ENCODE assay signal across 30 mouse cellular contexts in genomic region chr4:107772122-107772825, GRCm38 (mm10). TPM values are rescaled to one million over a fixed set of nuclear protein-coding genes. Genes with fewer than 3 reads are reported as not detected.
DNase-seq lines count a peak whose midpoint lies in the region; ATAC-seq and TF ChIP-seq lines count a peak whose summit lies in the region.
"Had no signal": no experiment of that assay in that cellular context is flagged by ENCODE, and none has a peak within 500 bp of the region (broad histone marks: within the 10 kb centered on the region; RNA-seq: fewer than 3 reads in every experiment).

No protein-coding gene starts in this region.

- H3K4me2 ChIP-seq in hindbrain, embryonic 13.5 days: no peak overlapping the region
- no peak overlapping the region for H3K4me2 ChIP-seq in hindbrain, postnatal 0 days (ENCODE audit: low read depth, low read length)
- no peak overlapping the region for H3K4me2 ChIP-seq in forebrain, embryonic 16.5 days (ENCODE audit: low read length)
- H3K4me2 ChIP-seq: embryonic facial prominence, embryonic 15.5 days; heart, embryonic 12.5 days; liver, embryonic 12.5 days; midbrain, embryonic 15.5 days; neural tube, embryonic 12.5 days; stomach, embryonic 15.5 days had no signal

- 43% methylated on average over 16 of the region's 16 CpGs for WGBS in hindbrain, embryonic 13.5 days
- WGBS in hindbrain, postnatal 0 days: 53% methylated on average over 16 of the region's 16 CpGs
- 62% methylated on average over 16 of the region's 16 CpGs for WGBS in forebrain, embryonic 16.5 days

- H3K9me3 ChIP-seq in hindbrain, embryonic 13.5 days: no peaks in the 10 kb centered on the region
- H3K9me3 ChIP-seq in hindbrain, postnatal 0 days (ENCODE audit: low read length): no peaks in the 10 kb centered on the region
- 0 out of 2 replicates have a peak, but pooled peaks cover 3% of the 10 kb centered on the region for H3K9me3 ChIP-seq in forebrain, embryonic 16.5 days (ENCODE audit: control insufficient read depth, low read length)
- H3K9me3 ChIP-seq: embryonic facial prominence, embryonic 10.5 days; embryonic facial prominence, embryonic 15.5 days; midbrain, embryonic 15.5 days; neural tube, embryonic 12.5 days; stomach, embryonic 15.5 days had no signal

- no peak for ATAC-seq in hindbrain, embryonic 13.5 days (ENCODE audit: low FRiP score)
- ATAC-seq in hindbrain, postnatal 0 days: no peak
- peak; percentile 41 for ATAC-seq in forebrain, embryonic 16.5 days
- ATAC-seq: intestine, postnatal 0 days; liver, embryonic 12.5 days; liver, postnatal 0 days; lung, postnatal 0 days; midbrain, embryonic 15.5 days; Patski had no signal

- no peaks in the 10 kb centered on the region for H3K36me3 ChIP-seq in hindbrain, embryonic 13.5 days
- no peaks in the 10 kb centered on the region for H3K36me3 ChIP-seq in hindbrain, postnatal 0 days (ENCODE audit: insufficient read depth, low read length)
- H3K36me3 ChIP-seq in forebrain, embryonic 16.5 days (ENCODE audit: control insufficient read depth, insufficient read depth): no peaks in the 10 kb centered on the region
- H3K36me3 ChIP-seq: embryonic facial prominence, embryonic 10.5 days; embryonic facial prominence, embryonic 15.5 days; heart, embryonic 12.5 days; liver, embryonic 12.5 days; midbrain, embryonic 15.5 days; neural tube, embryonic 12.5 days; stomach, embryonic 15.5 days had no signal

- peaks cover 26% of the 10 kb centered on the region for H3K27me3 ChIP-seq in hindbrain, embryonic 13.5 days
- H3K27me3 ChIP-seq in hindbrain, postnatal 0 days (ENCODE audit: insufficient read depth, low read length): no peaks in the 10 kb centered on the region
- no peaks in the 10 kb centered on the region for H3K27me3 ChIP-seq in forebrain, embryonic 16.5 days (replicated peaks; ENCODE audit: control insufficient read depth, insufficient read depth, low read length)
- H3K27me3 ChIP-seq: embryonic facial prominence, embryonic 15.5 days; midbrain, embryonic 15.5 days; neural tube, embryonic 12.5 days; Patski; stomach, embryonic 15.5 days had no signal

- peak overlapping the region; percentile 14 for H3K27ac ChIP-seq in hindbrain, embryonic 13.5 days
- no peak overlapping the region for H3K27ac ChIP-seq in hindbrain, postnatal 0 days
- H3K27ac ChIP-seq in forebrain, embryonic 16.5 days (ENCODE audit: low read length): peak overlapping the region; percentile 39
- H3K27ac ChIP-seq: embryonic facial prominence, embryonic 10.5 days; embryonic facial prominence, embryonic 15.5 days; gastrocnemius, adult 2 months; heart, adult 2 months; liver, embryonic 12.5 days; midbrain, embryonic 15.5 days; neural tube, embryonic 12.5 days; stomach, embryonic 15.5 days had no signal

- H3K4me3 ChIP-seq in hindbrain, embryonic 13.5 days: no peak overlapping the region
- H3K4me3 ChIP-seq in hindbrain, postnatal 0 days (ENCODE audit: low read length): no peak overlapping the region
- H3K4me3 ChIP-seq in forebrain, embryonic 16.5 days (replicated peaks; ENCODE audit: low read length): no peak overlapping the region
- H3K4me3 ChIP-seq: embryonic facial prominence, embryonic 10.5 days; embryonic facial prominence, embryonic 15.5 days; gastrocnemius, adult 2 months; heart, adult 2 months; heart, embryonic 12.5 days; liver, embryonic 12.5 days; midbrain, embryonic 15.5 days; neural tube, embryonic 12.5 days; stomach, embryonic 15.5 days had no signal

- peak; percentile 31 for DNase-seq in embryo, embryonic 10.5 days (ENCODE audit: low spot score)
- DNase-seq in embryo, embryonic 10 days (ENCODE audit: low spot score): no peak
- DNase-seq in hindbrain, postnatal 0 days (ENCODE audit: low spot score): no peak
- peak; percentile 79 for DNase-seq in brain, embryonic 14.5 days (ENCODE audit: low read depth)
- DNase-seq in right cerebral cortex, postnatal 14 days: no peak
- no peak for DNase-seq in left cerebral cortex, postnatal 14 days (ENCODE audit: low spot score in 2 of 2)
- DNase-seq: adrenal gland, postnatal 14 days; cerebellum, adult 11-12 months; cerebellum, adult 9-11 months; gastrocnemius, adult 2 months; gastrocnemius, postnatal 36 days; heart, adult 2 months; heart, postnatal 4 days; kidney, postnatal 36 days; left cerebral cortex, postnatal 4 days; liver, postnatal 0 days; lung, postnatal 4 days; thymus, postnatal 14 days had no signal

- peaks cover 41% of the 10 kb centered on the region for H3K4me1 ChIP-seq in hindbrain, embryonic 13.5 days (replicated peaks)
- H3K4me1 ChIP-seq in hindbrain, postnatal 0 days (ENCODE audit: insufficient read depth, low read length): 0 out of 2 replicates have a peak, but pooled peaks cover 11% of the 10 kb centered on the region
- peaks cover 14% of the 10 kb centered on the region for H3K4me1 ChIP-seq in forebrain, embryonic 16.5 days (replicated peaks; ENCODE audit: control insufficient read depth, insufficient read depth, low read length)
- H3K4me1 ChIP-seq: embryonic facial prominence, embryonic 15.5 days had no signal

- H3K9ac ChIP-seq in hindbrain, embryonic 13.5 days: no peak overlapping the region
- no peak overlapping the region for H3K9ac ChIP-seq in hindbrain, postnatal 0 days (replicated peaks; ENCODE audit: low read length)
- H3K9ac ChIP-seq in forebrain, embryonic 16.5 days (replicated peaks; ENCODE audit: low read depth, low read length): no peak overlapping the region
- H3K9ac ChIP-seq: embryonic facial prominence, embryonic 15.5 days; heart, embryonic 12.5 days; liver, embryonic 12.5 days; liver, postnatal 0 days; midbrain, embryonic 15.5 days; neural tube, embryonic 12.5 days; stomach, embryonic 15.5 days had no signal

- intact Hi-C loops in left cerebral cortex, postnatal 14 days (cut with DNase I): no loop called here

- no peak for TF ChIP-seq POLR2A in brain, embryonic 14.5 days (IDR thresholded peaks at IDR 0.05; ENCODE audit: borderline replicate concordance, extremely low read depth, insufficient read depth, insufficient read length, poor library complexity, severe bottlenecking)

- no peak for TF ChIP-seq CTCF in hindbrain, postnatal 0 days (IDR thresholded peaks at IDR 0.05; ENCODE audit: low read depth)
- no peak for TF ChIP-seq CTCF in brain, embryonic 14.5 days (IDR thresholded peaks at IDR 0.05; ENCODE audit: borderline replicate concordance, extremely low read depth, insufficient read depth, insufficient read length)

RNA-seq across cellular contexts. Expression of gene Lrp8, which starts 29.8 kb away (rescaled TPM):
- polyA plus RNA-seq in hindbrain, embryonic 13.5 days (2015; fragmentation: Nextera tagmentation; extraction: Ambion mirVana): 38.4 and 41.7 TPM in 2 replicates
- 62.2 and 65.9 TPM in 2 replicates for total RNA-seq in hindbrain, postnatal 0 days (2014; rRNA removed)
- 33.9 and 34.5 TPM in 2 replicates for polyA plus RNA-seq in hindbrain, postnatal 0 days (2015; fragmentation: Nextera tagmentation; extraction: Ambion mirVana)
- polyA plus RNA-seq in brain, embryonic 14.5 days (2012; rRNA removed): 129 and 146 TPM in 2 replicates
- 70.4 and 71.8 TPM in 2 replicates for polyA plus RNA-seq in forebrain, embryonic 16.5 days (2015; fragmentation: Nextera tagmentation; extraction: Ambion mirVana)
- 100 to 1,000 TPM; 123 to 136 TPM for total RNA-seq in left cerebral cortex, postnatal 14 days (2021)

Comparison
In these comparisons a context has a peak if more than half of its experiments do, and no peak if none do; other contexts are left out.
1. DNase-seq: peak in embryo, embryonic 10.5 days (single experiment) and brain, embryonic 14.5 days (single experiment); none in embryo, embryonic 10 days (single experiment), hindbrain, postnatal 0 days (single experiment), right cerebral cortex, postnatal 14 days (single experiment) and left cerebral cortex, postnatal 14 days (0 of 2).